Mouse (Mus musculus) limb, embryonic 14.5 days (tissue): ENCODE data around the gene Pmpcb. TPM values are rescaled to one million over a fixed set of nuclear protein-coding genes. Genes with fewer than 3 reads are reported as not detected.

Experiments used
- ATAC-seq: fragments of 200-750 bp; cut with Nextera tagmentation; 2 replicates; pipeline ENCODE4 v1.8.0; 2017; ENCODE audit warnings: low read depth, moderate number of reproducible peaks, moderate TSS enrichment; ENCODE audit not compliant: low FRiP score
- DNase-seq: peaks from one replicate; pipeline ENCODE4 v3.0.0-alpha.2; 2015; ENCODE audit warnings: low spot score
- H3K27ac ChIP-seq: fragments of 300-500 bp; sonication (generic); replicated peaks from 2 replicates; pipeline ENCODE4 v1.5.1; 2014; ENCODE audit warnings: low read depth, mild to moderate bottlenecking, low read length, moderate library complexity, mixed read lengths
- H3K27me3 ChIP-seq: fragments of 300-500 bp; sonication (generic); 2 replicates; pipeline ENCODE4 v1.6.1; 2014; ENCODE audit warnings: low read length, mixed read lengths; ENCODE audit not compliant: control insufficient read depth, insufficient read depth
- H3K36me3 ChIP-seq: fragments of 300-500 bp; sonication (generic); 2 replicates; pipeline ENCODE4 v1.6.1; 2014; ENCODE audit warnings: mild to moderate bottlenecking, low read length, moderate library complexity, mixed read lengths; ENCODE audit not compliant: control insufficient read depth, insufficient read depth
- H3K4me1 ChIP-seq: fragments of 300-500 bp; sonication (generic); 2 replicates; pipeline ENCODE4 v1.6.1; 2014; ENCODE audit warnings: antibody characterized with exemption, low read length, mixed read lengths; ENCODE audit not compliant: control insufficient read depth, insufficient read depth
- H3K4me2 ChIP-seq: fragments of 300-500 bp; sonication (generic); replicated peaks from 2 replicates; pipeline ENCODE4 v1.6.1; 2014; ENCODE audit warnings: low read depth, mild to moderate bottlenecking, low read length, moderate library complexity; ENCODE audit not compliant: severe bottlenecking
- H3K4me3 ChIP-seq: fragments of 300-500 bp; sonication (generic); replicated peaks from 2 replicates; pipeline ENCODE4 v1.5.1; 2014; ENCODE audit warnings: low read length
- H3K9ac ChIP-seq: fragments of 300-500 bp; sonication (generic); 2 replicates; pipeline ENCODE4 v1.6.1; 2014; ENCODE audit warnings: mild to moderate bottlenecking, low read depth, low read length, moderate library complexity; ENCODE audit not compliant: severe bottlenecking
- H3K9me3 ChIP-seq: fragments of 300-500 bp; sonication (generic); 2 replicates; pipeline ENCODE4 v1.6.1; 2016; ENCODE audit warnings: low read length; ENCODE audit not compliant: control insufficient read depth
- POLR2A ChIP-seq: fragments of 200-500 bp; IDR thresholded peaks from 2 replicates; pipeline ENCODE4 v1.8.0; 2012; ENCODE audit warnings: inconsistent platforms, mild to moderate bottlenecking, moderate library complexity, borderline replicate concordance; ENCODE audit not compliant: insufficient read depth, insufficient read length; ENCODE audit errors: extremely low read depth
- whole genome bisulfite sequencing: fragments of 180-500 bp; shearing (Covaris S2); extraction: QIAGEN DNeasy Blood & Tissue Kit; methylation state at CpG from one replicate; pipeline ENCODE4 v1.1.7; 2014; 5-methylcytosine and 5-hydroxymethylcytosine counted together
- polyA plus RNA-seq, 2 experiments: library from polyadenylated mRNA; depleted of rRNA in 1 of 2; stranded (reverse) in 1 of 2; unstranded in 1 of 2; fragments of >200 nt; fragmentation: Nextera tagmentation in 1 of 2; extraction: Ambion mirVana in 1 of 2; gene quantifications; 2 replicates each; pipeline versions ENCODE4 v1.2.1 to v1.2.3; 2012 to 2014

Pmpcb gene
- polyA plus RNA-seq, 2 experiments = 80.0 to 82.7 TPM

DNA sequence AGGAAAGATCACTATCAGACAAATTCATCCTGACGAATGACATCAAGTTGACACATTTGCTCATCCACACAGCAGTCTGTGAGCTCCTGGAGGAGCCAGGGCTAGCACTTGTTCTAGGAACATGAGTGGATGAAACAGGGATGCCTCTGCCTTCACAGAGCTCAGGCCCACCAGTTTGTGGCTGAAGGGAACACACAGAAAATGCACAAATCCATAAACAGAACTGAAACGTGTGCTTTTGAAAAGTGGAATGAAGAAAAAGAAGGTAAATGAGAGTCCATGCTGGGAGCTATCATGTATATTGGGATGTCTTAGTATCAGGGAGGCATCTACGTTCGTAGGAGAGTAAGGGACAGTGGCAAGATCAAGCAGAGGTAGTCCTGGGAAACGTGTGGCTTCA lies 7.8 kb upstream of the Pmpcb start:
- TF ChIP-seq POLR2A = no peak
- WGBS = 78% methylated on average over 5 of the region's 5 CpGs
- no peak for ATAC-seq

DNA sequence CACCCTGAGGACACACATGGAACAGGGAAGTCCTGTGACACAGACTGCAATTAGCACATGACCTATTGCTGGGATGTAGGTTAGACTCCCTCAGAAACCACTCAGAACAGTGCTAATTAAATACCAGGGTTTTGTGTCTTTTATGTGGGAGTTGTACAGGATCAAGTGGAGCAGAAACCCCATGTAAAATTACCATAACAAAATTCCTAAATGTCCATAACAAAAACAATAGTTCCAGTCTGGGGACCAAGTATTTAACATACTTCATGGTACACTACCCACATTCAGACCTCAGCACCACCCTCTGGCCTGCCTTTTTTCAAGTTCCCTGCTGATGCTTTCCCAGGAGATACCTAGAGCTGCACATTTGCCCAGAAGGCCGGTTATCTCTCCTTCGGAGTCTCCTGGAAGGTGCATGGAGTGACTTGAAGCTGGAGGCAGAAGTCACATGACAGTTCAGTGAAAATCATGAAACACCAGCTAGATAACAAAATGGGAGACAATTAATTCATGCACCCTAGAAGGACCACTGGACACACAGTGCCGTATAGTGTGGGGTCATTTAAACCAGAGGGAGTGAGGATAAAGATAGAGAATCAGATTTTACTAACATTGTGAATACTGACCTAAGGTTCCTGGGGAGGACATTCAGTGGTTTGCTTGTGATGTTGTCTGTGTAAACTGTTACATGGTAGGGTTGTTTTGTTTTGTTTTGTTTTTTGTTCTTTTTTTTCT lies 4.6 kb upstream of the Pmpcb start:
- no peak for ATAC-seq
- TF ChIP-seq POLR2A = no peak
- Histone ChIP-seq H3K9me3 (no peaks in the 10 kb centered on the region), H3K4me3 (no peak overlapping the region), H3K36me3 (no peaks in the 10 kb centered on the region), H3K27me3 (no peaks in the 10 kb centered on the region), H3K4me1 (no peaks in the 10 kb centered on the region), H3K27ac (no peak overlapping the region), H3K4me2 (no peak overlapping the region), H3K9ac (no peak overlapping the region)
- WGBS = 83% methylated on average over 3 of the region's 3 CpGs
- DNase-seq = no peak

More for the DNA sequence above, 7.8 kb upstream of the Pmpcb start:
- Histone ChIP-seq H3K27me3 (no peaks in the 10 kb centered on the region), H3K36me3 (no peaks in the 10 kb centered on the region), H3K9ac (no peak overlapping the region), H3K9me3 (no peaks in the 10 kb centered on the region), H3K27ac (no peak overlapping the region), H3K4me1 (peaks cover 8% of the 10 kb centered on the region; the same call in 1 of the 2 replicates), H3K4me2 (no peak overlapping the region), H3K4me3 (no peak overlapping the region)
- no peak for DNase-seq

DNA sequence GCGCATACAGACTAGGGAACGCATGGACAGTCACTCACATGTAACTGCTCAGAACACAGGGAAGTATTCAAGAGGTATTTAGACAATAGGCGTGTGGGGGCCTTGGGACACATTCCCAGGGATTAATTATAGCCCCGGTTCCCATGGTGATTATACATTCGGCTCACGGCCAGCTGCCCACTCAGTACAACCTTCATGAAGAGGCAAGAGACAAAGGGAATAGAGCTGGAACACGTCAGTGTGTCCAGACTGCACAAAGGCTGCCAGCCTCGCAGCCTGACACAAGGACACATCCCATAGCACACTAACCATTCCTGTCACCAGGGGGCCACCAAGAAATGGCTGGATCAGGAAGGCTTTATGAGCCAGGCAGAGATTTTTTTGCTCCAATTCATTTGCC lies 4.0 kb upstream of the Pmpcb start:
- no peak overlapping the region for H3K9ac ChIP-seq
- 43% methylated on average over 8 of the region's 8 CpGs for WGBS
- no peak overlapping the region for H3K4me3 ChIP-seq
- no peaks in the 10 kb centered on the region for H3K36me3 ChIP-seq
- DNase-seq (peak; percentile 40), ATAC-seq (peak; percentile 34)
- H3K27ac ChIP-seq = no peak overlapping the region
- TF ChIP-seq POLR2A = no peak
- no peaks in the 10 kb centered on the region for H3K27me3 ChIP-seq
- H3K9me3 ChIP-seq = no peaks in the 10 kb centered on the region
- no peak overlapping the region for H3K4me2 ChIP-seq
- H3K4me1 ChIP-seq = peaks cover 3% of the 10 kb centered on the region

DNA sequence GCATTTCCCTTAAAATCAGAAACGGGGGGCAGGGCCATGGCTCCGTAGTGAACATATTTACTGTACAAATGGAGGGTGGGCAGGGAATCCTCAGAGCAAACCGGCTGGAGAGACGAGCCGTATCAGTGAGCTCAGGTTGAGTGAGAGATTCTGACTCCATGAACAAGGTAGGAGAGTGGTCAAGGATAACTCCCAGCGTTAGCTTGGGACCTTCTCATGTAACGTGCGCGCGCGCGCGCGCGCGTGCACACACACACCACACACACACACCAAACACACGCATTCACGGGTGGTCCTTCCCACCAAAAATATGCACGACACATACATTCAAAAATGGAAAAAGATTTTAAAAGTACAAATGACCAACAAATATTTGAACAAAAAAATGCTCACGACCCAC lies 1.8 kb upstream of the Pmpcb start:
- no peak for DNase-seq
- Histone ChIP-seq H3K36me3 (peaks cover 10% of the 10 kb centered on the region), H3K4me2 (peak overlapping the region; percentile 19; the same call in 1 of the 2 replicates), H3K4me3 (peak overlapping the region; percentile 16), H3K27ac (no peak overlapping the region), H3K9ac (no peak overlapping the region), H3K4me1 (peaks cover 6% of the 10 kb centered on the region), H3K27me3 (no peaks in the 10 kb centered on the region), H3K9me3 (no peaks in the 10 kb centered on the region)
- WGBS = 84% methylated on average over 20 of the region's 20 CpGs
- no peak for TF ChIP-seq POLR2A
- ATAC-seq = no peak

DNA sequence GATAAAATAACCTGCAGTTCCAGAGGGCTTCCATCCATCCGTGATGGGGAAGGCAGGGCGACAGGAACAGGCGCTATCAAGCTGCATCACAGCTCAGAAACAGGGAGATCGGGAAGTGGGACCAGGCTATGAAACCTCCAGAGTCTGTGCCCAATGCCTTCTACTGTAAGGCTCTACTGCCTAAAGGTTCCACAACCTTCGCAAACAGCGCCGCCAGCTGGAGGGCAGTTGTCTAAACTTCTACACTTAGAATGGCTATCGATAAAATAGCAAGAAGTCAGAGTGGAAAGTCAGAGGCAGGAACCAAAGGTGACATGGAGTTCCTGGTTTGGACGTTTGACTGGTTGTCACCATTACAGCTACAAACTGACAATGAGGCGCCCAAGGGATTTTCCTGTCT lies 1.4 kb upstream of the Pmpcb start:
- H3K4me1 ChIP-seq = peaks cover 6% of the 10 kb centered on the region
- ATAC-seq (no peak), DNase-seq (peak; percentile 67)
- WGBS = 28% methylated on average over 10 of the region's 10 CpGs
- TF ChIP-seq POLR2A = no peak
- H3K4me3 ChIP-seq = peak overlapping the region; percentile 16
- H3K9ac ChIP-seq = no peak overlapping the region
- no peak overlapping the region for H3K27ac ChIP-seq
- H3K9me3 ChIP-seq = no peaks in the 10 kb centered on the region
- peak overlapping the region; percentile 19; the same call in 1 of the 2 replicates for H3K4me2 ChIP-seq
- no peaks in the 10 kb centered on the region for H3K27me3 ChIP-seq
- peaks cover 15% of the 10 kb centered on the region for H3K36me3 ChIP-seq
